Mouse (Mus musculus) limb, embryonic 15.5 days (tissue): Measurements from ENCODE around the gene Gm11992. TPM values are rescaled to one million over a fixed set of nuclear protein-coding genes. Genes with fewer than 3 reads are reported as not detected.

Experiments used
- ATAC-seq: fragments of 200-750 bp; cut with Nextera tagmentation; 2 replicates; pipeline ENCODE4 v1.8.0; 2017; ENCODE audit warnings: low read depth, moderate TSS enrichment; ENCODE audit not compliant: insufficient number of reproducible peaks, low FRiP score, low TSS enrichment
- H3K27ac ChIP-seq: fragments of 300-500 bp; sonication (generic); 2 replicates; pipeline ENCODE4 v1.5.1; 2015; ENCODE audit warnings: moderate library complexity, mild to moderate bottlenecking, inconsistent platforms
- H3K27me3 ChIP-seq: fragments of 300-500 bp; sonication (generic); 2 replicates; pipeline ENCODE4 v1.6.1; 2015; ENCODE audit warnings: inconsistent platforms
- H3K36me3 ChIP-seq: fragments of 300-500 bp; sonication (generic); 2 replicates; pipeline ENCODE4 v1.6.1; 2015; ENCODE audit warnings: inconsistent platforms
- H3K4me1 ChIP-seq: fragments of 300-500 bp; sonication (generic); 2 replicates; pipeline ENCODE4 v1.6.1; 2015; ENCODE audit warnings: inconsistent platforms
- H3K4me2 ChIP-seq: fragments of 300-500 bp; sonication (generic); 2 replicates; pipeline ENCODE4 v1.6.1; 2015; ENCODE audit warnings: mild to moderate bottlenecking, inconsistent platforms
- H3K4me3 ChIP-seq: fragments of 300-500 bp; sonication (generic); 2 replicates; pipeline ENCODE4 v1.5.1; 2015; ENCODE audit warnings: mild to moderate bottlenecking, inconsistent platforms
- H3K9ac ChIP-seq: fragments of 300-500 bp; sonication (generic); 2 replicates; pipeline ENCODE4 v1.6.1; 2015; ENCODE audit warnings: inconsistent platforms
- H3K9me3 ChIP-seq: fragments of 300-500 bp; sonication (generic); 2 replicates; pipeline ENCODE4 v1.6.1; 2016; ENCODE audit warnings: inconsistent platforms
- WGBS: fragments of 180-500 bp; shearing (Covaris S2); methylation state at CpG from one replicate; pipeline ENCODE4 v1.1.7; 2015; 5-methylcytosine and 5-hydroxymethylcytosine counted together
- polyA plus RNA-seq: library from polyadenylated mRNA; unstranded; fragments of >200 nt; fragmentation: Nextera tagmentation; extraction: Ambion mirVana; gene quantifications from 2 replicates; pipeline ENCODE4 v1.2.1, GENCODE M21; 2015

The Gm11992 gene
- polyA plus RNA-seq, 1 experiment from 2014 or later: 0.33 TPM

- no peak overlapping the region for H3K9ac ChIP-seq
- H3K27me3 ChIP-seq: peaks cover 66% of the 10 kb centered on the region
- no peak overlapping the region for H3K27ac ChIP-seq
- 0 out of 2 replicates have a peak overlapping the region, but pooled peaks have one; percentile 24 for H3K4me2 ChIP-seq
- ATAC-seq: no peak
- H3K4me1 ChIP-seq: peaks cover 26% of the 10 kb centered on the region
- H3K4me3 ChIP-seq: 0 out of 2 replicates have a peak overlapping the region, but pooled peaks have one; percentile 5
- H3K9me3 ChIP-seq: no peaks in the 10 kb centered on the region
- no peaks in the 10 kb centered on the region for H3K36me3 ChIP-seq
- 2% methylated on average over 10 of the region's 10 CpGs for WGBS
Observed at GRCm38 (mm10) chr11:9116121-9116520, 67.7 kb downstream of the Gm11992 start.

GRCm38 (mm10) chr11:9116916-9117315 is 68.5 kb downstream of the Gm11992 start:
- WGBS: 3% methylated on average over 3 of the region's 3 CpGs
- Histone ChIP-seq H3K4me3 (no peak overlapping the region), H3K4me1 (peaks cover 26% of the 10 kb centered on the region), H3K36me3 (no peaks in the 10 kb centered on the region), H3K27me3 (peaks cover 66% of the 10 kb centered on the region), H3K4me2 (no peak overlapping the region), H3K27ac (no peak overlapping the region), H3K9me3 (no peaks in the 10 kb centered on the region), H3K9ac (no peak overlapping the region)
- ATAC-seq: no peak

- peak overlapping the region; percentile 79 for H3K4me2 ChIP-seq
- 1% methylated on average over 13 of the region's 13 CpGs for whole genome bisulfite sequencing
- peaks cover 66% of the 10 kb centered on the region for H3K27me3 ChIP-seq
- no peaks in the 10 kb centered on the region for H3K9me3 ChIP-seq
- ATAC-seq: peak; percentile 54; the same call in 1 of the 2 replicates
- no peak overlapping the region for H3K9ac ChIP-seq
- peak overlapping the region; percentile 40 for H3K4me3 ChIP-seq
- no peak overlapping the region for H3K27ac ChIP-seq
- peaks cover 26% of the 10 kb centered on the region for H3K4me1 ChIP-seq
- H3K36me3 ChIP-seq: no peaks in the 10 kb centered on the region
Observed at GRCm38 (mm10) chr11:9117358-9118049, 69.1 kb downstream of the Gm11992 start.

- WGBS: under 1% methylated on average over 7 of the region's 7 CpGs
- 0 out of 2 replicates have a peak within 1 kb of the TSS, but pooled peaks have one; percentile 20 for H3K9ac ChIP-seq
- no peaks in the 10 kb centered on the region for H3K36me3 ChIP-seq
- peaks cover 26% of the 10 kb centered on the region for H3K4me1 ChIP-seq
- no peaks in the 10 kb centered on the region for H3K9me3 ChIP-seq
- H3K4me3 ChIP-seq: peak within 1 kb of the TSS; percentile 40
- ATAC-seq: no peak
- H3K4me2 ChIP-seq: peak within 1 kb of the TSS; percentile 79
- peaks cover 66% of the 10 kb centered on the region for H3K27me3 ChIP-seq
- H3K27ac ChIP-seq: no peak within 1 kb of the TSS
Observed at GRCm38 (mm10) chr11:9118050-9118420, 69.6 kb downstream of the Gm11992 start, which contains the start of gene Upp1. Upp1 (plus strand) TSS chr11:9118103.

GRCm38 (mm10) chr11:9118421-9119121 is 70.2 kb downstream of the Gm11992 start:
- H3K9ac ChIP-seq: 0 out of 2 replicates have a peak overlapping the region, but pooled peaks have one; percentile 20
- H3K4me2 ChIP-seq: peak overlapping the region; percentile 79
- peaks cover 26% of the 10 kb centered on the region for H3K4me1 ChIP-seq
- ATAC-seq: no peak
- no peaks in the 10 kb centered on the region for H3K9me3 ChIP-seq
- H3K27ac ChIP-seq: no peak overlapping the region
- H3K4me3 ChIP-seq: peak overlapping the region; percentile 40
- WGBS: under 1% methylated on average over 40 of the region's 40 CpGs
- H3K27me3 ChIP-seq: peaks cover 60% of the 10 kb centered on the region
- H3K36me3 ChIP-seq: no peaks in the 10 kb centered on the region

Other genes with a start within 250 kb of the Gm11992 start
- 0.08 and 0.09 TPM in 2 replicates for gene Pkd1l1, start 75.3 kb upstream of the Gm11992 start, polyA plus RNA-seq
- 11.1 and 11.6 TPM in 2 replicates for gene Hus1, start 37.4 kb upstream of the Gm11992 start, polyA plus RNA-seq
- gene Sun3, start 397 bp downstream of the Gm11992 start, polyA plus RNA-seq: not detected in 2 replicates
- 6.1 and 7.4 TPM in 2 replicates for gene Upp1, start 69.5 kb downstream of the Gm11992 start, polyA plus RNA-seq
- gene Abca13, start 143.3 kb downstream of the Gm11992 start, polyA plus RNA-seq: 0.01 and 0.03 TPM in 2 replicates